Comparison of ENCODE assay signal across 24 mouse cellular contexts in the genomic region with DNA sequence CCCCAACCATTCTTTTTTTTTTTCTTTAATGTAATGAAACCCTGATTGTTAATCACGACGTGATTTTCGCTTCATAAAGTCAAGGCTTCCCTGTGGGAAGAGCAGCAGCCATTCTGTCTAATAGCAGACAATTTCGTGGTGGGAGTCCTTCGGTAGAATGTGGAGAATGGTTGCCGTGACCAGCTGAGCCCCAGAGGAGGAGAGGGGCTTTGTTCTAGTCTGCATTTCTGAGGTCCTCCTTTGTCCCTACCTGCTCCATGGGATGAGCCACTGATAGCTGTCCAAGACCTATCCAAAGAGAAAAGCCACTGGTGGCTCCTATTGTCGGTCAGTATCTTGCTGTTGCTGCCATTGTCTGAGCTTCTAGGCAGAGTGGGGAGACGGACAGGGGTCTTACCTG. TPM values are rescaled to one million over a fixed set of nuclear protein-coding genes. Genes with fewer than 3 reads are reported as not detected.
DNase-seq lines count a peak whose midpoint lies in the region; ATAC-seq and TF ChIP-seq lines count a peak whose summit lies in the region.
"Had no signal": no experiment of that assay in that cellular context is flagged by ENCODE, and none has a peak within 500 bp of the region (broad histone marks: within the 10 kb centered on the region; RNA-seq: fewer than 3 reads in every experiment).

No protein-coding gene starts in this region.

- intact Hi-C loops in heart, adult 2 months (cut with DNase I), result no loop called here

- TF ChIP-seq EP300 in heart, adult 2 months (IDR thresholded peaks at IDR 0.05; ENCODE audit: insufficient read depth, low read depth, low read length), result no peak

- no peak overlapping the region for H3K9ac ChIP-seq in midbrain, embryonic 11.5 days (ENCODE audit: low read length)
- H3K9ac ChIP-seq in hindbrain, embryonic 13.5 days, result 0 out of 2 replicates have a peak overlapping the region, but pooled peaks have one; percentile 40
- no peak overlapping the region for H3K9ac ChIP-seq in midbrain, embryonic 15.5 days
- no peak overlapping the region for H3K9ac ChIP-seq in heart, adult 2 months (ENCODE audit: low read depth, low read length)
- H3K9ac ChIP-seq in intestine, embryonic 15.5 days, result no peak overlapping the region
- H3K9ac ChIP-seq: embryonic facial prominence, embryonic 15.5 days; heart, embryonic 13.5 days; kidney, embryonic 15.5 days; limb, embryonic 13.5 days; liver, embryonic 13.5 days; lung, embryonic 14.5 days; midbrain, embryonic 12.5 days had no signal

- H3K9me3 ChIP-seq in midbrain, embryonic 10.5 days (replicated peaks), result no peaks in the 10 kb centered on the region
- H3K9me3 ChIP-seq in midbrain, embryonic 11.5 days (ENCODE audit: control insufficient read depth, low read length), result no peaks in the 10 kb centered on the region
- H3K9me3 ChIP-seq in hindbrain, embryonic 13.5 days, result no peaks in the 10 kb centered on the region
- H3K9me3 ChIP-seq in midbrain, embryonic 15.5 days, result no peaks in the 10 kb centered on the region
- no peaks in the 10 kb centered on the region for H3K9me3 ChIP-seq in intestine, embryonic 15.5 days
- H3K9me3 ChIP-seq: embryonic facial prominence, embryonic 15.5 days; heart, embryonic 13.5 days; kidney, embryonic 15.5 days; limb, embryonic 13.5 days; liver, embryonic 13.5 days; midbrain, embryonic 12.5 days had no signal

- no peaks in the 10 kb centered on the region; the same call in 1 of the 2 replicates for H3K79me2 ChIP-seq in heart, adult 2 months (replicated peaks; ENCODE audit: control insufficient read depth, insufficient read depth, low read length)

- H3K4me3 ChIP-seq in midbrain, embryonic 10.5 days, result no peak overlapping the region
- H3K4me3 ChIP-seq in midbrain, embryonic 11.5 days (ENCODE audit: low read depth, low read length), result no peak overlapping the region
- H3K4me3 ChIP-seq in hindbrain, embryonic 13.5 days, result peak overlapping the region; percentile 15; the same call in 1 of the 2 replicates
- H3K4me3 ChIP-seq in midbrain, embryonic 15.5 days, result no peak overlapping the region
- H3K4me3 ChIP-seq in heart, adult 2 months, result no peak overlapping the region
- H3K4me3 ChIP-seq in intestine, embryonic 15.5 days (replicated peaks), result no peak overlapping the region
- H3K4me3 ChIP-seq: embryonic facial prominence, embryonic 15.5 days; gastrocnemius, adult 2 months; heart, embryonic 13.5 days; kidney, embryonic 15.5 days; limb, embryonic 13.5 days; liver, embryonic 13.5 days; midbrain, embryonic 12.5 days had no signal

- no peak for DNase-seq in midbrain, embryonic 10.5 days (ENCODE audit: low spot score)
- no peak for DNase-seq in midbrain, embryonic 11.5 days (ENCODE audit: low spot score, missing footprints)
- DNase-seq in left cerebral cortex, adult 9 months (ENCODE audit: low spot score in 2 of 2), result no peak
- DNase-seq in heart, adult 2 months, result no peak
- DNase-seq: adrenal gland, postnatal 14 days; cerebellum, adult 11 months; cerebellum, postnatal 14 days; gastrocnemius, adult 2 months; liver, embryonic 13.5 days; lung, embryonic 14.5 days; spleen, adult 18-20 months; thymus, postnatal 36 days had no signal

- no peak overlapping the region for H3K4me2 ChIP-seq in midbrain, embryonic 11.5 days
- peak overlapping the region; percentile 42 for H3K4me2 ChIP-seq in hindbrain, embryonic 13.5 days
- no peak overlapping the region for H3K4me2 ChIP-seq in midbrain, embryonic 15.5 days
- no peak overlapping the region for H3K4me2 ChIP-seq in intestine, embryonic 15.5 days (replicated peaks)
- H3K4me2 ChIP-seq: embryonic facial prominence, embryonic 15.5 days; heart, embryonic 13.5 days; kidney, embryonic 15.5 days; limb, embryonic 13.5 days; liver, embryonic 13.5 days; lung, embryonic 14.5 days; midbrain, embryonic 12.5 days had no signal

- 0 out of 2 replicates have a peak overlapping the region, but pooled peaks have one; percentile 2 for H3K27ac ChIP-seq in midbrain, embryonic 10.5 days (replicated peaks)
- no peak overlapping the region for H3K27ac ChIP-seq in midbrain, embryonic 11.5 days (ENCODE audit: low read depth, low read length)
- H3K27ac ChIP-seq in hindbrain, embryonic 13.5 days, result peak overlapping the region; percentile 90
- H3K27ac ChIP-seq in midbrain, embryonic 15.5 days, result peak overlapping the region; percentile 56; the same call in 1 of the 2 replicates
- no peak overlapping the region for H3K27ac ChIP-seq in heart, adult 2 months
- no peak overlapping the region for H3K27ac ChIP-seq in intestine, embryonic 15.5 days
- H3K27ac ChIP-seq: embryonic facial prominence, embryonic 15.5 days; gastrocnemius, adult 2 months; heart, embryonic 13.5 days; kidney, embryonic 15.5 days; limb, embryonic 13.5 days; macrophage; midbrain, embryonic 12.5 days had no signal

- no peaks in the 10 kb centered on the region for H3K36me3 ChIP-seq in midbrain, embryonic 10.5 days
- H3K36me3 ChIP-seq in midbrain, embryonic 11.5 days (ENCODE audit: control insufficient read depth, insufficient read depth, low read length), result no peaks in the 10 kb centered on the region
- H3K36me3 ChIP-seq in hindbrain, embryonic 13.5 days, result no peaks in the 10 kb centered on the region
- no peaks in the 10 kb centered on the region for H3K36me3 ChIP-seq in midbrain, embryonic 15.5 days (replicated peaks)
- no peaks in the 10 kb centered on the region for H3K36me3 ChIP-seq in heart, adult 2 months (ENCODE audit: control insufficient read depth, insufficient read depth, low read length)
- no peaks in the 10 kb centered on the region for H3K36me3 ChIP-seq in intestine, embryonic 15.5 days
- H3K36me3 ChIP-seq: embryonic facial prominence, embryonic 15.5 days; heart, embryonic 13.5 days; kidney, embryonic 15.5 days; limb, embryonic 13.5 days; liver, embryonic 13.5 days; midbrain, embryonic 12.5 days had no signal

- peaks cover 9% of the 10 kb centered on the region for H3K4me1 ChIP-seq in midbrain, embryonic 10.5 days
- H3K4me1 ChIP-seq in midbrain, embryonic 11.5 days (ENCODE audit: control insufficient read depth, insufficient read depth, low read length), result no peaks in the 10 kb centered on the region
- peaks cover 37% of the 10 kb centered on the region for H3K4me1 ChIP-seq in hindbrain, embryonic 13.5 days (replicated peaks)
- peaks cover 6% of the 10 kb centered on the region; the same call in 1 of the 2 replicates for H3K4me1 ChIP-seq in midbrain, embryonic 15.5 days
- peaks cover 25% of the 10 kb centered on the region for H3K4me1 ChIP-seq in heart, adult 2 months (ENCODE audit: control insufficient read depth, insufficient read depth, low read length)
- no peaks in the 10 kb centered on the region; the same call in 1 of the 2 replicates for H3K4me1 ChIP-seq in intestine, embryonic 15.5 days (replicated peaks)
- H3K4me1 ChIP-seq: embryonic facial prominence, embryonic 15.5 days; midbrain, embryonic 12.5 days had no signal

- no peak for ATAC-seq in midbrain, embryonic 11.5 days (ENCODE audit: low FRiP score)
- ATAC-seq in hindbrain, embryonic 13.5 days (ENCODE audit: low FRiP score), result peak; percentile 25; the same call in 1 of the 2 replicates
- no peak for ATAC-seq in midbrain, embryonic 15.5 days (replicated peaks)
- no peak for ATAC-seq in intestine, embryonic 15.5 days

- TF ChIP-seq POLR2A in heart, adult 2 months (IDR thresholded peaks at IDR 0.05; ENCODE audit: insufficient read depth, low read depth, low read length), result no peak

- H3K27me3 ChIP-seq in midbrain, embryonic 10.5 days (ENCODE audit: low read depth, poor library complexity, severe bottlenecking), result no peaks in the 10 kb centered on the region
- no peaks in the 10 kb centered on the region for H3K27me3 ChIP-seq in midbrain, embryonic 11.5 days (ENCODE audit: control insufficient read depth, insufficient read depth, low read length)
- H3K27me3 ChIP-seq in hindbrain, embryonic 13.5 days, result 0 out of 2 replicates have a peak, but pooled peaks cover 2% of the 10 kb centered on the region
- H3K27me3 ChIP-seq in midbrain, embryonic 15.5 days (replicated peaks), result no peaks in the 10 kb centered on the region
- no peaks in the 10 kb centered on the region for H3K27me3 ChIP-seq in heart, adult 2 months (ENCODE audit: control insufficient read depth, insufficient read depth, low read length)
- H3K27me3 ChIP-seq in intestine, embryonic 15.5 days (replicated peaks), result no peaks in the 10 kb centered on the region
- H3K27me3 ChIP-seq: embryonic facial prominence, embryonic 15.5 days; heart, embryonic 13.5 days; kidney, embryonic 15.5 days; limb, embryonic 13.5 days; liver, embryonic 13.5 days had no signal

- 72% methylated on average over 8 of the region's 8 CpGs for WGBS in midbrain, embryonic 10.5 days
- 67% methylated on average over 8 of the region's 8 CpGs for whole genome bisulfite sequencing in midbrain, embryonic 11.5 days
- WGBS in hindbrain, embryonic 13.5 days, result 32% methylated on average over 8 of the region's 8 CpGs
- 33% methylated on average over 8 of the region's 8 CpGs for WGBS in midbrain, embryonic 15.5 days
- 82% methylated on average over 8 of the region's 8 CpGs for WGBS in heart, adult 2 months
- WGBS in intestine, embryonic 15.5 days, result 83% methylated on average over 8 of the region's 8 CpGs

- no peak for TF ChIP-seq CTCF in heart, adult 2 months (IDR thresholded peaks at IDR 0.05)

RNA-seq across cellular contexts. Expression of a gene that starts 17.4 kb away (rescaled TPM):
- 5.1 and 5.6 TPM in 2 replicates for polyA plus RNA-seq in midbrain, embryonic 10.5 days (2016; fragmentation: Nextera tagmentation; extraction: Ambion mirVana)
- 3.5 and 4.0 TPM in 2 replicates for polyA plus RNA-seq in midbrain, embryonic 11.5 days (2014; fragmentation: Nextera tagmentation; extraction: Ambion mirVana)
- 18.2 and 18.9 TPM in 2 replicates for polyA plus RNA-seq in hindbrain, embryonic 13.5 days (2015; fragmentation: Nextera tagmentation; extraction: Ambion mirVana)
- polyA plus RNA-seq in midbrain, embryonic 15.5 days (2015; fragmentation: Nextera tagmentation; extraction: Ambion mirVana), result 10.2 and 10.4 TPM in 2 replicates
- total RNA-seq in heart, adult 2 months (2021), result 10 to 100 TPM; 21.0 to 21.8 TPM
- 12.7 and 18.4 TPM in 2 replicates for polyA plus RNA-seq in heart, adult 2 months (2012; rRNA removed)
- 6.7 and 7.0 TPM in 2 replicates for polyA plus RNA-seq in intestine, embryonic 15.5 days (2015; fragmentation: Nextera tagmentation; extraction: Ambion mirVana)
- total RNA-seq: CH12.LX; granulocyte monocyte progenitor cell, adult 5-6 weeks; MEL had no signal
- polyA plus RNA-seq: macrophage had no signal

Comparison
In these comparisons a context has a peak if more than half of its experiments do, and no peak if none do; other contexts are left out.
1. H3K27ac ChIP-seq: peak in midbrain, embryonic 10.5 days (single experiment), hindbrain, embryonic 13.5 days (single experiment) and midbrain, embryonic 15.5 days (single experiment); none in midbrain, embryonic 11.5 days (single experiment), heart, adult 2 months (single experiment) and intestine, embryonic 15.5 days (single experiment).